Mouse (Mus musculus) kidney, postnatal 4 days (tissue): Measurements from ENCODE around the gene Dusp22.

Experiments
- DNase-seq, 2 experiments: peaks; one replicate each; pipeline ENCODE4 v3.0.0; 2021; ENCODE audit warnings: mixed read lengths in 2 of 2

The Dusp22 gene

GRCm38 (mm10) chr13:30751304-30751580 lies 91.4 kb downstream of the Dusp22 start:
- DNase-seq: no peak

- no peak for DNase-seq
Observed at GRCm38 (mm10) chr13:30752581-30753187, 92.9 kb downstream of the Dusp22 start.

- no peak for DNase-seq
Observed at GRCm38 (mm10) chr13:30753441-30753840, 93.6 kb downstream of the Dusp22 start.

GRCm38 (mm10) chr13:30754066-30754465 lies 94.3 kb downstream of the Dusp22 start:
- no peak for DNase-seq

GRCm38 (mm10) chr13:30754825-30755476 lies 95.2 kb downstream of the Dusp22 start:
- no peak for DNase-seq

- DNase-seq: no peak
Observed at GRCm38 (mm10) chr13:30755577-30755976, 95.8 kb downstream of the Dusp22 start.

- DNase-seq: no peak
Observed at GRCm38 (mm10) chr13:30755998-30756639, 96.3 kb downstream of the Dusp22 start.

- DNase-seq: no peak
Observed at GRCm38 (mm10) chr13:30757264-30757900, 97.6 kb downstream of the Dusp22 start.

GRCm38 (mm10) chr13:30758789-30759381 lies 99.1 kb downstream of the Dusp22 start:
- no peak for DNase-seq

- no peak for DNase-seq
Observed at GRCm38 (mm10) chr13:30760374-30761090, 100.7 kb downstream of the Dusp22 start.
